In the genomic region with DNA sequence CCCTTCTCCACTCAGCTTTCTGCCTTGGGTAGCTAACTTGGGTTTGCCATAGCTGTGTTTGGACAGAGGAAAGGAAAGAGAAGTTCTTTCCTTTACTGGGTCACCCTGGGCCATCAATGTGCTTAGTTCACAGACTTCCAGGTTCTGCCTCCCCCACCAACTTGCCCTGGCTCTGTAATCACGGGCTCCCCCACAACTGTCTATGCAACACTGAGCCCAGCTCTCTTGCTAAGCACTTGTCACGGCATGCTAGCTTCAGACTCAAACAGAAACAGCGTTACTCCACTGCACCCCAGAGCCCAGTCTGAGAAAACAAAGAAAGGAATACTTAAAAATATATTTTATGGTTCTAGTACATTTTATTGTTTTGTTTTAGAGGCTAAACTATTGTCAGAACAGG, we compare ENCODE assay signal across 25 mouse cellular contexts. TPM values are rescaled to one million over a fixed set of nuclear protein-coding genes. Genes with fewer than 3 reads are reported as not detected.
DNase-seq lines count a peak whose midpoint lies in the region; ATAC-seq and TF ChIP-seq lines count a peak whose summit lies in the region.
"Had no signal": no experiment of that assay in that cellular context is flagged by ENCODE, and none has a peak within 500 bp of the region (broad histone marks: within the 10 kb centered on the region; RNA-seq: fewer than 3 reads in every experiment).

No protein-coding gene starts in this region.

- ATAC-seq in kidney, postnatal 0 days (replicated peaks; ENCODE audit: low FRiP score, low read depth): peak; percentile 44; the same call in 1 of the 2 replicates
- ATAC-seq in hindbrain, embryonic 16.5 days: no peak
- ATAC-seq: activated CD4-positive, CD25-positive, alpha-beta regulatory T cell, adult 4 months; intestine, embryonic 16.5 days; liver, postnatal 0 days; midbrain, embryonic 16.5 days had no signal

- H3K9me3 ChIP-seq in kidney, postnatal 0 days (replicated peaks; ENCODE audit: low read length): no peaks in the 10 kb centered on the region
- H3K9me3 ChIP-seq in hindbrain, embryonic 16.5 days (ENCODE audit: control insufficient read depth, low read length): no peaks in the 10 kb centered on the region
- H3K9me3 ChIP-seq: embryonic facial prominence, embryonic 12.5 days; G1E; heart, embryonic 10.5 days; midbrain, embryonic 10.5 days; neural tube, embryonic 15.5 days had no signal

- H3K9ac ChIP-seq in kidney, postnatal 0 days (ENCODE audit: low read depth, low read length): no peak overlapping the region
- no peak overlapping the region for H3K9ac ChIP-seq in hindbrain, embryonic 16.5 days (ENCODE audit: low read depth, low read length)
- H3K9ac ChIP-seq: embryonic facial prominence, embryonic 12.5 days; liver, postnatal 0 days; neural tube, embryonic 15.5 days had no signal

- peak overlapping the region; percentile 32; the same call in 1 of the 2 replicates for H3K27ac ChIP-seq in gastrocnemius, adult 2 months
- H3K27ac ChIP-seq in kidney, postnatal 0 days: peak overlapping the region; percentile 72
- H3K27ac ChIP-seq in embryonic fibroblast, embryonic 13.5 days (ENCODE audit: insufficient read depth, low read length): peak overlapping the region; percentile 74
- H3K27ac ChIP-seq in hindbrain, embryonic 16.5 days (ENCODE audit: low read depth, low read length): no peak overlapping the region
- H3K27ac ChIP-seq: embryonic facial prominence, embryonic 12.5 days; heart, embryonic 10.5 days had no signal

- 42% methylated on average over 3 of the region's 3 CpGs for WGBS in kidney, postnatal 0 days
- 71% methylated on average over 3 of the region's 3 CpGs for WGBS in hindbrain, embryonic 16.5 days

- no peak overlapping the region for H3K4me3 ChIP-seq in gastrocnemius, adult 2 months
- no peak overlapping the region for H3K4me3 ChIP-seq in kidney, postnatal 0 days (replicated peaks; ENCODE audit: low read depth, low read length)
- H3K4me3 ChIP-seq in embryonic fibroblast, embryonic 13.5 days (ENCODE audit: insufficient read depth, low read length): no peak overlapping the region
- H3K4me3 ChIP-seq in hindbrain, embryonic 16.5 days (ENCODE audit: low read length): no peak overlapping the region
- H3K4me3 ChIP-seq: embryonic facial prominence, embryonic 12.5 days; erythroblast, embryonic 14.5 days; heart, embryonic 10.5 days; midbrain, embryonic 10.5 days; neural tube, embryonic 15.5 days had no signal

- TF ChIP-seq POLR2A in embryonic fibroblast, embryonic 13.5 days (IDR thresholded peaks at IDR 0.05; ENCODE audit: low read depth, low read length): no peak

- 0 out of 2 replicates have a peak, but pooled peaks cover 10% of the 10 kb centered on the region for H3K36me3 ChIP-seq in kidney, postnatal 0 days (ENCODE audit: insufficient read depth, low read length)
- peaks cover 24% of the 10 kb centered on the region for H3K36me3 ChIP-seq in hindbrain, embryonic 16.5 days (ENCODE audit: control insufficient read depth, insufficient read depth, low read length)

- no peak for DNase-seq in gastrocnemius, adult 2 months
- no peak for DNase-seq in gastrocnemius, adult 8-10 months (ENCODE audit: low spot score in 2 of 2)
- DNase-seq in kidney, postnatal 0 days (ENCODE audit: low spot score): peak; percentile 66
- DNase-seq in kidney, postnatal 25 days: no peak
- peak; percentile 36 for DNase-seq in A20 (ENCODE audit: low read depth, low spot score)
- DNase-seq in adrenal gland, postnatal 10 days: no peak
- DNase-seq: adrenal gland, adult 8-10 months; B cell, adult 2 months; cerebellum, adult 18-20 months; liver, postnatal 0 days; thymus, adult 18-20 months; thymus, postnatal 36 days had no signal

- peaks cover 11% of the 10 kb centered on the region for H3K4me1 ChIP-seq in kidney, postnatal 0 days (replicated peaks; ENCODE audit: insufficient read depth, low read length)
- peaks cover 3% of the 10 kb centered on the region; the same call in 1 of the 2 replicates for H3K4me1 ChIP-seq in embryonic fibroblast, embryonic 13.5 days (ENCODE audit: control insufficient read depth, insufficient read depth, low read length)
- H3K4me1 ChIP-seq in hindbrain, embryonic 16.5 days (ENCODE audit: control insufficient read depth, insufficient read depth, low read depth, low read length): no peaks in the 10 kb centered on the region
- H3K4me1 ChIP-seq: embryonic facial prominence, embryonic 12.5 days had no signal

- intact Hi-C loops in gastrocnemius, adult 2 months (cut with DNase I): no loop called here

- no peak for TF ChIP-seq CTCF in gastrocnemius, adult 2 months (IDR thresholded peaks at IDR 0.05)
- TF ChIP-seq CTCF in kidney, postnatal 0 days (IDR thresholded peaks at IDR 0.05; ENCODE audit: low read depth): no peak
- no peak for TF ChIP-seq CTCF in embryonic fibroblast, embryonic 13.5 days (IDR thresholded peaks at IDR 0.05; ENCODE audit: borderline replicate concordance, insufficient read depth, low read length)

- no peaks in the 10 kb centered on the region for H3K27me3 ChIP-seq in kidney, postnatal 0 days (ENCODE audit: insufficient read depth, low read length)
- no peaks in the 10 kb centered on the region for H3K27me3 ChIP-seq in hindbrain, embryonic 16.5 days (replicated peaks; ENCODE audit: control insufficient read depth, insufficient read depth, low read length)
- H3K27me3 ChIP-seq: CH12.LX; embryonic facial prominence, embryonic 12.5 days; neural tube, embryonic 15.5 days had no signal

- no peak overlapping the region for H3K4me2 ChIP-seq in kidney, postnatal 0 days (ENCODE audit: low read length)
- no peak overlapping the region for H3K4me2 ChIP-seq in hindbrain, embryonic 16.5 days (ENCODE audit: low read length)
- H3K4me2 ChIP-seq: embryonic facial prominence, embryonic 12.5 days; liver, embryonic 11.5 days; neural tube, embryonic 15.5 days had no signal

RNA-seq across cellular contexts. Expression of gene Fam206a, which starts 26.8 kb away (rescaled TPM):
- total RNA-seq in gastrocnemius, adult 2 months (2021): 1 to 10 TPM; 1.6 to 2.0 TPM
- total RNA-seq in gastrocnemius, adult 8-10 months (2022): 1 to 10 TPM in 3 of 4 experiments, under 1 TPM in 1; 0.73 to 1.9 (median 1.3) TPM
- polyA plus RNA-seq in kidney, postnatal 0 days (2015; fragmentation: Nextera tagmentation; extraction: Ambion mirVana): 11.5 and 12.4 TPM in 2 replicates
- 18.9 and 20.3 TPM in 2 replicates for polyA plus RNA-seq in embryonic fibroblast, embryonic 13.5 days (2011; ENCODE audit: insufficient read length, low read depth, missing spikeins)
- total RNA-seq in adrenal gland, postnatal 10 days (2021): 10 to 100 TPM in 1 of 2 experiments, 1 to 10 TPM in 1; 9.8 to 11.3 TPM
- polyA plus RNA-seq in hindbrain, embryonic 16.5 days (2015; fragmentation: Nextera tagmentation; extraction: Ambion mirVana): 13.1 and 15.2 TPM in 2 replicates

RNA-seq across cellular contexts. Expression of gene Elp1, which starts 26.8 kb away (rescaled TPM):
- total RNA-seq in gastrocnemius, adult 2 months (2021): 10 to 100 TPM; 21.2 to 27.4 TPM
- total RNA-seq in gastrocnemius, adult 8-10 months (2022): 10 to 100 TPM; 19.3 to 25.9 (median 23.6) TPM
- polyA plus RNA-seq in kidney, postnatal 0 days (2015; fragmentation: Nextera tagmentation; extraction: Ambion mirVana): 24.9 and 25.8 TPM in 2 replicates
- polyA plus RNA-seq in embryonic fibroblast, embryonic 13.5 days (2011; ENCODE audit: insufficient read length, low read depth, missing spikeins): 41.6 and 51.3 TPM in 2 replicates
- total RNA-seq in adrenal gland, postnatal 10 days (2021): 10 to 100 TPM; 25.5 to 30.9 TPM
- 56.8 and 60.3 TPM in 2 replicates for polyA plus RNA-seq in hindbrain, embryonic 16.5 days (2015; fragmentation: Nextera tagmentation; extraction: Ambion mirVana)

RNA-seq across cellular contexts. Expression of gene Ctnnal1, which starts 36.1 kb away (rescaled TPM):
- total RNA-seq in gastrocnemius, adult 2 months (2021): 10 to 100 TPM in 1 of 2 experiments, 1 to 10 TPM in 1; 9.0 to 12.6 TPM
- total RNA-seq in gastrocnemius, adult 8-10 months (2022): 1 to 10 TPM; 5.8 to 9.6 (median 7.2) TPM
- polyA plus RNA-seq in kidney, postnatal 0 days (2015; fragmentation: Nextera tagmentation; extraction: Ambion mirVana): 36.1 and 38.1 TPM in 2 replicates
- polyA plus RNA-seq in embryonic fibroblast, embryonic 13.5 days (2011; ENCODE audit: insufficient read length, low read depth, missing spikeins): 5.6 and 10.4 TPM in 2 replicates
- total RNA-seq in adrenal gland, postnatal 10 days (2021): 10 to 100 TPM; 17.0 to 18.6 TPM
- 13.7 and 14.6 TPM in 2 replicates for polyA plus RNA-seq in hindbrain, embryonic 16.5 days (2015; fragmentation: Nextera tagmentation; extraction: Ambion mirVana)

Comparison
In these comparisons a context has a peak if more than half of its experiments do, and no peak if none do; other contexts are left out.
1. DNase-seq: peak in kidney, postnatal 0 days (single experiment) and A20 (single experiment); none in gastrocnemius, adult 2 months (single experiment), gastrocnemius, adult 8-10 months (0 of 2), kidney, postnatal 25 days (0 of 2) and adrenal gland, postnatal 10 days (single experiment).